Mouse (Mus musculus) heart, embryonic 16.5 days (tissue): Measurements from ENCODE around the gene Spats2l. TPM values are rescaled to one million over a fixed set of nuclear protein-coding genes. Genes with fewer than 3 reads are reported as not detected.
A peak's percentile ranks its signal among the peaks of the same experiment; 100 is the strongest.

Experiments used
- ATAC-seq: fragments of 200-750 bp; cut with Nextera tagmentation; replicated peaks from 2 replicates; pipeline ENCODE4 v1.8.0; 2017; ENCODE audit warnings: moderate number of reproducible peaks; ENCODE audit not compliant: insufficient read depth, low FRiP score; ENCODE audit errors: extremely low read depth
- H3K27ac ChIP-seq: fragments of 300-500 bp; sonication (generic); 2 replicates; pipeline ENCODE4 v1.5.1; 2014; ENCODE audit warnings: mild to moderate bottlenecking, low read length, control low read depth, moderate library complexity
- H3K27me3 ChIP-seq: fragments of 300-500 bp; sonication (generic); 2 replicates; pipeline ENCODE4 v1.6.1; 2014; ENCODE audit warnings: low read length, mixed read lengths; ENCODE audit not compliant: control insufficient read depth, insufficient read depth
- H3K36me3 ChIP-seq: fragments of 300-500 bp; sonication (generic); 2 replicates; pipeline ENCODE4 v1.6.1; 2014; ENCODE audit not compliant: control insufficient read depth, insufficient read depth
- H3K4me1 ChIP-seq: fragments of 300-500 bp; sonication (generic); 2 replicates; pipeline ENCODE4 v1.6.1; 2014; ENCODE audit warnings: low read length, mixed read lengths; ENCODE audit not compliant: control insufficient read depth, insufficient read depth
- H3K4me2 ChIP-seq: fragments of 300-500 bp; sonication (generic); 2 replicates; pipeline ENCODE4 v1.6.1; 2014; ENCODE audit warnings: low read depth, mild to moderate bottlenecking, control low read depth, low read length
- H3K4me3 ChIP-seq: fragments of 300-500 bp; sonication (generic); 2 replicates; pipeline ENCODE4 v1.5.1; 2014; ENCODE audit warnings: mild to moderate bottlenecking, control low read depth, low read length
- H3K9ac ChIP-seq: fragments of 300-500 bp; sonication (generic); 2 replicates; pipeline ENCODE4 v1.6.1; 2014; ENCODE audit warnings: low read length, control low read depth
- H3K9me3 ChIP-seq: fragments of 300-500 bp; sonication (generic); replicated peaks from 2 replicates; pipeline ENCODE4 v1.6.1; 2016; ENCODE audit warnings: low read length; ENCODE audit not compliant: control insufficient read depth
- WGBS: fragments of 180-500 bp; shearing (Covaris S2); extraction: QIAGEN DNeasy Blood & Tissue Kit; methylation state at CpG from one replicate; pipeline ENCODE4 v1.1.7; 2014; 5-methylcytosine and 5-hydroxymethylcytosine counted together
- polyA plus RNA-seq: library from polyadenylated mRNA; unstranded; fragments of >200 nt; fragmentation: Nextera tagmentation; extraction: Ambion mirVana; gene quantifications from 2 replicates; pipeline ENCODE4 v1.2.1, GENCODE M21; 2015

The Spats2l gene
- polyA plus RNA-seq, 1 experiment from 2014 or later: 61.5 TPM

DNA sequence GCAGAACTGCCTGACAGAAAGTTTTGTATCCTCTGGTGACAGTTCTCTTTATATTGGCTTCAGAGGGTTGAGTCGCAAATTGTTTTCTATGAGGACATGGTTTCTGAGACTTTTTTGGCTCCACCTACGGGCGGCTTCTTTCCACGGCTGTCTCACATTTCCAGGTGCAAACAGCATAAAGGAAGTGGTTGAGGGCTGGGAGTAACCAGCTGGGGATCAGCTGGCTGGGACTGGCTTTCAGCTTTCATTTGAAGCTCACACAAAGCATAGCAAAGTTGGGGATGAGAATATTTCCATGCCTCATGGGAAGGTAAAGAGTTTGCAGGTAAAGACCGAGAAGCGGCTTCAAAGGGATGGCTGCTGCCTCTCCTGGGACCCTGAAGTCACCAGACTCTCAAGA is 65.9 kb downstream of the Spats2l start:
- Histone ChIP-seq H3K4me2 (no peak overlapping the region), H3K27ac (peak overlapping the region; percentile 37; the same call in 1 of the 2 replicates), H3K4me1 (peaks cover 2% of the 10 kb centered on the region; the same call in 1 of the 2 replicates), H3K9ac (no peak overlapping the region), H3K36me3 (no peaks in the 10 kb centered on the region), H3K27me3 (no peaks in the 10 kb centered on the region), H3K4me3 (no peak overlapping the region), H3K9me3 (no peaks in the 10 kb centered on the region)
- 0 out of 2 replicates have a peak, but pooled peaks have one; percentile 23 for ATAC-seq
- 71% methylated on average over 6 of the region's 6 CpGs for WGBS

DNA sequence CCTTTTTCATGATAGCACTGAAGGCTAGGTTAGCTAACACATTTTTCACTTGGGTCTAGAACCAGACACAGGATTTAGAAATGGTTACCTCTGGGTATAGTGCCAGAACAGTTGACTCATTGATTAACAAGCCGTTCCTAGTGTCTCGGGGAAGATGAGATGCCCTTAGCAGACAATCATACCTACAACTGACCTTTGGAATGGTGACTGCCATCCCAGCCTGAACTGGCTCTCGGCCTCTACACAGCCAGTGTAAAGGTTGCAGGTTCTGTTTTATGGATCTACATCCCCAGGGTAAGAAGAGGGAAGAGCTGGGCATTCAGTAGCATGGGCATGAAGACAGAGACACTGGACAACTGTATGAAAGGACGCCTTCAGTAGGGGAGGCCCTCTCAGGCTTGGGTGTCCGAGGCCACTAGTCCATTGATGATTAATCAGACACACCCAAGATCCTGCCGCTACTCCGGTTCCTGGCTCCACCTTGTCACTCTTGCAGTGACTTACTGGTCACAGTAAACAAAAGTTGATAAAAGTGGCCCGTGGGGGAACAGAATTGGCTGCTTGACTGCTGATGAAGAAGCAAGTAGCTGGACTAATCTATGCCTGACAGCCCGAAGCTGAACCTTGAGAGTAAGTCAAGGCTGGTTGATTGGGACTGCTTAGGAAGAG is 71.2 kb downstream of the Spats2l start:
- Histone ChIP-seq H3K4me2 (no peak overlapping the region), H3K4me3 (no peak overlapping the region), H3K4me1 (peaks cover 12% of the 10 kb centered on the region), H3K36me3 (no peaks in the 10 kb centered on the region), H3K9me3 (no peaks in the 10 kb centered on the region), H3K9ac (no peak overlapping the region), H3K27ac (no peak overlapping the region), H3K27me3 (no peaks in the 10 kb centered on the region)
- ATAC-seq: no peak
- WGBS: 75% methylated on average over 9 of the region's 9 CpGs

DNA sequence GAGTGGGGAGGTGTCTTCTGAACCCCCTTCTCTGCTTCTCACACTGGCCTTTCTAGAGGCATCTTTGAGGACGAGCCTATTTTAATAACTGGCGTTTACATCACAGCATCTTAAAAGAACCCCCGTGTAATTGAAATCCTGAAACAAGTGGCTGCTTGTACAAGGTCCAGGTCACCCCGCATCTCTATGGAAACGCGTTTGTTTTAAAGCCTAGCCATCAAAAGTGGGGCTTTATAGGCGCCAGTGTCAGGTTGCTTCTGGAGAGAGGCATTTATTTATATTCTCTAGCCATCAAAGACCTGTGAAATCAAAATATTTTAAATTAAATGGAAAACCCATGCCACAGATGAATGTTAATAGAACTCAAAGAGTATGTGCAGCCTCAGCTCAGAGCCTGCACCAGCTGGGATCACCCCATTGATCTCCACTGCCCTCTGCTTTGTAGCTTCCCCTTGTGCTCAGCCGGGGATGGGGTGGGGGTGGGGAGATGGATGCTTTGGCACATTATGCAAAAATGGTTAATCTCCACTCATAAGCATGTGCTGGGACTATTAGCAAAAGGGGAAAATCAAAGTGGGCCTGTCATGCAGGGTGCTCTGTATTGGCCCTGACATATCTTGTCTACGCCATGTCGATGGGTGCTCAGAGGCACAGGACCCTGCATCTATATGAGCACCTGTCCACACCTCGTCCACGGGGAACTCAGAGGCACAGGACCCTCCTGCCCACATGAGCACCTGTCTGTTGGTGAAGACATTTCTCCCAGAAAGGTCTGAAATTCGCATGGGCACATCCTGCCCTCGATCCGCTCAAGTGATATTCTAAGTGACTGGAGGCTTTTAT is 73.1 kb downstream of the Spats2l start:
- no peaks in the 10 kb centered on the region for H3K27me3 ChIP-seq

DNA sequence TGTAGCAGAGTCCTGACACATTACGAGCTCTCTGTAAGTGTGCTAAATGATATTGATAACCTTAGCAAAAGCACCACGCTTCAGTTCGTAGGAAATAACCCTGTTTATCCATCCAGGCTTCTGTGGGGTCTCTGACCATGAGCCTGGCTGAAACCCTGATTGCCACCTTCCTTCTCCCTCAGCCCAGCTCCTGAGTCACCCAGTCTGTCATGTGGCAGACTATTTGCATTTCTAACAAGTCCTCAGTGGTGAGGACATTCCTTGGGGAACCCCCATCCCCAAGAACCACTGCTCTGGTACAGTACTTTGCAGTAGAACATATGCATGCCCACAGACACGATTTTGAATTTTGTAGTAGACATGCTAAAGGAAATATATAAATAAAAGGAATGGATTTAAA is 75.1 kb downstream of the Spats2l start:
- H3K9ac ChIP-seq: no peak overlapping the region
- H3K27me3 ChIP-seq: no peaks in the 10 kb centered on the region
- ATAC-seq: no peak
- no peak overlapping the region for H3K4me2 ChIP-seq
- no peaks in the 10 kb centered on the region for H3K9me3 ChIP-seq
- H3K27ac ChIP-seq: no peak overlapping the region
- H3K36me3 ChIP-seq: no peaks in the 10 kb centered on the region
- peaks cover 37% of the 10 kb centered on the region for H3K4me1 ChIP-seq
- 72% methylated on average over 4 of the region's 4 CpGs for WGBS
- no peak overlapping the region for H3K4me3 ChIP-seq

More for the DNA sequence above, 73.1 kb downstream of the Spats2l start:
- Histone ChIP-seq H3K9me3 (no peaks in the 10 kb centered on the region), H3K4me3 (no peak overlapping the region), H3K4me2 (no peak overlapping the region), H3K27ac (no peak overlapping the region), H3K9ac (no peak overlapping the region), H3K36me3 (no peaks in the 10 kb centered on the region), H3K4me1 (peaks cover 23% of the 10 kb centered on the region)
- WGBS: 79% methylated on average over 15 of the region's 15 CpGs
- no peak for ATAC-seq

DNA sequence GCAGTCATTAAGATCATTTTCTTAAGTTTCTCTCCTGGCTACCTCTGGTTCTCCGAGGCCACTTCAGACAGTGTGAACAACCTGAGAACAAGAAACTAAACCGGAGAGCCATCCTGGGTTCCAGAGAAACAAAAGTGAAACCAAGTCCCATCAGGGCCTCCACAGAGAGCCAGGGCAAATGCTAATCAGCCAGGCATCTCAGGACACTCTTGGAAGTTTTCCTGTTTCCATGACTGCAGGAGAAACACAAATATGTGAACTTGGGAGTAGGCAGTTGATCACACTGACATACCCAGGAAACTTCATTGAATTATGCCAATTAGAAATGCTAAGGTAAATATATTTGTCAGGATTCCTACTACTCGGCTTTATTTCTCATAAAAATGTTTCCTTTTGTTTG is 76.0 kb downstream of the Spats2l start:
- Histone ChIP-seq H3K9ac (no peak overlapping the region), H3K9me3 (no peaks in the 10 kb centered on the region), H3K27ac (no peak overlapping the region), H3K4me1 (peaks cover 37% of the 10 kb centered on the region), H3K27me3 (no peaks in the 10 kb centered on the region), H3K4me2 (peak overlapping the region; percentile 31; the same call in 1 of the 2 replicates), H3K4me3 (no peak overlapping the region), H3K36me3 (no peaks in the 10 kb centered on the region)
- no peak for ATAC-seq
- WGBS: 52% methylated on average over 3 of the region's 3 CpGs

DNA sequence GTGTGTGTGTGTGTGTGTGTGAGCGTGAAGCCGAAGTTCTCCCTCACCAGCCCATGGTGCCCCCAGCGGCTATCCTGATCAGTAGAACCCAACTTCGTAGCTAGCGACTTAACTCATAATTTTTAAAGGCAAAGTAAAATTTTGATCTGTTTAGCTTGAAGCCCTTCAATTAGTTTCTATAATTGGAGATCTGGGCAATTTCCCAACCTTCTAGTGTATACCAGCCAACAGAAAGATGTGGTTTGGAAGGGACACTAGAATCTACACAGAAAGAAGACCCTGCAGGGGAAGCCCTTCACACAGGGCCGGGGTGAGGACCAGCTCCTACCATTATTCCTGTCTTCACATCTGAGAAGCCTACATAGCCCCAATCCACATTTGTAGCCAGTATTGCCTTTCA is 77.9 kb downstream of the Spats2l start:
- Histone ChIP-seq H3K9ac (no peak overlapping the region; the same call in 1 of the 2 replicates), H3K4me3 (no peak overlapping the region), H3K36me3 (no peaks in the 10 kb centered on the region), H3K9me3 (no peaks in the 10 kb centered on the region), H3K27ac (peak overlapping the region; percentile 93), H3K27me3 (no peaks in the 10 kb centered on the region), H3K4me1 (peaks cover 37% of the 10 kb centered on the region), H3K4me2 (no peak overlapping the region)
- ATAC-seq: no peak
- WGBS: 83% methylated on average over 6 of the region's 6 CpGs

DNA sequence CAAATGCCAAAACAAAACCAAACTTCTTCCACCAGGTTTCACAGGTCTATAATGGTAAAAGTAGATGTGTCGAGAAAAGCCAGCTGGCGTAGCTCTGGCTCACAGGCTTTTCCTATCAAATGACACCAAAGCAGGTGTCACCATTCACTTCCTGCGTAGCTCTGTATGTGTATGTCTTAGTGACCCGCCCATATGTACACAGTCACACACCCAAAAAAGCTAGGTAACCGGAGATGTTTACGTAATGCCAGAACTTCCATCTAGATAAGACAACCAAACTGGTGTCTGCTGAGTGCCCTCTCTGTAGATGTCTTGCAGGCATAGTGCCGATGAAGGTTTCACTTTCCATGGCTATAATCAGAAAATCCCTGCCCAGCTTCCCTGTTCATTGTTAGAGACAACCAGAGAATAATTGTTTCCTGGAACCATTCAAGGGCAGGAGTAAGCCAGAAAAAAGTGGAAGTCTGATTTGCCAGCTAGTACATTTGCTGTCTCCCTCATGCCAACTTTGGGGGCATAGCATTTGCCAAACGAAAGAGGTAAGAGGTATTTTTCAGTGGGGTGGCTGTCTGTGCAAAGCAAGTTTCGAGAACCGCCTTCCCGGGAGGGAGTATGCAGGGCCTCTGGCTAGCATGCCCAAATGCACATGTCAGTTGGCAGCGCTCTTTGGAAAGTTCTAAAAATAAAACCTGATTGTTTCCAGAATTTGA is 78.8 kb downstream of the Spats2l start:
- H3K4me3 ChIP-seq: peak overlapping the region; percentile 28
- no peaks in the 10 kb centered on the region for H3K27me3 ChIP-seq
- H3K36me3 ChIP-seq: peaks cover 2% of the 10 kb centered on the region; the same call in 1 of the 2 replicates
- peak; percentile 58 for ATAC-seq
- no peaks in the 10 kb centered on the region for H3K9me3 ChIP-seq
- H3K4me1 ChIP-seq: peaks cover 37% of the 10 kb centered on the region
- peak overlapping the region; percentile 61 for H3K4me2 ChIP-seq
- peak overlapping the region; percentile 93 for H3K27ac ChIP-seq
- 36% methylated on average over 12 of the region's 12 CpGs for WGBS
- peak overlapping the region; percentile 55 for H3K9ac ChIP-seq

DNA sequence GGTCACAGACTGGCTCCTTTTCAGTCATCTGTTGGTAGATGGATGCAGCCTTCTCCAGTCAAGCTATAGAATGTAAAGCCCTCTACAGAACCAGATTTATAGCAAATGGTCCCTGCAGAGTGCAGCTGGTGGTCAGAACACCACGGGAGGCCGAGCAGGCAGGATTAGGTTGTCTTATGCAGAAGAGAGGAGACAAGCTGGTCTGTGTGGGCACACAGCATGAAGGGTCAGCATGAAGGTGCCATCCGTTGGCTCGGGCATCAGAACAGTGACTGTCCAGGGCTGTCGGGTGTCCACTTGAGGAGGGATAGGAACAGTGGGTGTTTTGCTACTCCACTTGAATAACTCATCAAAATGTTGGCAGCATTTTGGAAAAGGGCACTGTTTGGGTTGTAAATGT is 83.8 kb downstream of the Spats2l start:
- H3K27ac ChIP-seq: no peak overlapping the region
- no peaks in the 10 kb centered on the region for H3K9me3 ChIP-seq
- peaks cover 7% of the 10 kb centered on the region for H3K4me1 ChIP-seq
- no peak for ATAC-seq
- no peak overlapping the region for H3K9ac ChIP-seq
- no peak overlapping the region for H3K4me3 ChIP-seq
- H3K36me3 ChIP-seq: peaks cover 2% of the 10 kb centered on the region; the same call in 1 of the 2 replicates
- H3K4me2 ChIP-seq: no peak overlapping the region
- no peaks in the 10 kb centered on the region for H3K27me3 ChIP-seq
- 67% methylated on average over 5 of the region's 5 CpGs for WGBS
